Mouse (Mus musculus): ENCODE results near the gene Spns1. TPM values are rescaled to one million over a fixed set of nuclear protein-coding genes. Genes with fewer than 3 reads are reported as not detected.
A peak's percentile ranks its signal among the peaks of the same experiment; 100 is the strongest.

Spns1 gene
- polyA plus RNA-seq, 1 experiment, result 40.2 TPM

- TF ChIP-seq CTCF (IDR thresholded peaks at IDR 0.05; ENCODE audit: borderline replicate concordance, insufficient read depth, low read length) (no peak), POLR2A (IDR thresholded peaks at IDR 0.05; ENCODE audit: low read depth, low read length) (no peak)
- no peaks in the 10 kb centered on the region for H3K4me1 ChIP-seq (ENCODE audit: control insufficient read depth, insufficient read depth, low read length)
- H3K4me3 ChIP-seq (ENCODE audit: insufficient read depth, low read length), result no peak overlapping the region
- no peak overlapping the region for H3K27ac ChIP-seq (ENCODE audit: insufficient read depth, low read length)
Measured at GRCm38 (mm10) chr7:126324791-126325190, 52.5 kb downstream of the Spns1 start.

GRCm38 (mm10) chr7:126323729-126324128, 53.5 kb downstream of the Spns1 start:
- TF ChIP-seq CTCF (IDR thresholded peaks at IDR 0.05; ENCODE audit: borderline replicate concordance, insufficient read depth, low read length) (peak; percentile 59; the same call in 1 of the 2 replicates), POLR2A (IDR thresholded peaks at IDR 0.05; ENCODE audit: low read depth, low read length) (no peak)
- Histone ChIP-seq H3K4me1 (ENCODE audit: control insufficient read depth, insufficient read depth, low read length) (no peaks in the 10 kb centered on the region), H3K27ac (ENCODE audit: insufficient read depth, low read length) (no peak overlapping the region), H3K4me3 (ENCODE audit: insufficient read depth, low read length) (no peak overlapping the region)

Other genes with a start within 250 kb of the Spns1 start
- 108 and 115 TPM in 2 replicates for gene Xpo6, start 176.9 kb downstream of the Spns1 start, polyA plus RNA-seq (2011; ENCODE audit: insufficient read length, low read depth, missing spikeins)
- gene Sbk1, start 104.8 kb downstream of the Spns1 start, polyA plus RNA-seq (2011; ENCODE audit: insufficient read length, low read depth, missing spikeins), result 4.6 and 5.8 TPM in 2 replicates
- gene Lat, start 7.9 kb downstream of the Spns1 start, polyA plus RNA-seq (2011; ENCODE audit: insufficient read length, low read depth, missing spikeins), result 0.35 and 0.75 TPM in 2 replicates
- 4.4 and 7.4 TPM in 2 replicates for gene Nfatc2ip, start 19.3 kb upstream of the Spns1 start, polyA plus RNA-seq (2011; ENCODE audit: insufficient read length, low read depth, missing spikeins)
- not detected in 2 replicates for gene Cd19, start 37.4 kb upstream of the Spns1 start, polyA plus RNA-seq (2011; ENCODE audit: insufficient read length, low read depth, missing spikeins)
- gene Rabep2, start 51.3 kb upstream of the Spns1 start, polyA plus RNA-seq (2011; ENCODE audit: insufficient read length, low read depth, missing spikeins), result 13.3 and 20.6 TPM in 2 replicates
- not detected in 2 replicates for gene Atp2a1, start 85.7 kb upstream of the Spns1 start, polyA plus RNA-seq (2011; ENCODE audit: insufficient read length, low read depth, missing spikeins)
- 27.7 and 31.3 TPM in 2 replicates for gene Sh2b1, start 98.0 kb upstream of the Spns1 start, polyA plus RNA-seq (2011; ENCODE audit: insufficient read length, low read depth, missing spikeins)
- gene Tufm, start 109.9 kb upstream of the Spns1 start, polyA plus RNA-seq (2011; ENCODE audit: insufficient read length, low read depth, missing spikeins), result 71.4 and 77.9 TPM in 2 replicates
- gene Atxn2l, start 126.0 kb upstream of the Spns1 start, polyA plus RNA-seq (2011; ENCODE audit: insufficient read length, low read depth, missing spikeins), result 131 and 149 TPM in 2 replicates
- gene Eif3c, start 189.0 kb upstream of the Spns1 start, polyA plus RNA-seq (2011; ENCODE audit: insufficient read length, low read depth, missing spikeins), result 413 and 481 TPM in 2 replicates
- gene Apobr, start 207.5 kb upstream of the Spns1 start, polyA plus RNA-seq (2011; ENCODE audit: insufficient read length, low read depth, missing spikeins), result 9.3 and 10.0 TPM in 2 replicates
- 12.4 and 16.7 TPM in 2 replicates for gene Cln3, start 208.4 kb upstream of the Spns1 start, polyA plus RNA-seq (2011; ENCODE audit: insufficient read length, low read depth, missing spikeins)
- not detected in 2 replicates for gene Il27, start 217.5 kb upstream of the Spns1 start, polyA plus RNA-seq (2011; ENCODE audit: insufficient read length, low read depth, missing spikeins)